In genomic region chr10:67297175-67297855, GRCm38 (mm10) we compare ENCODE assay signal across 18 mouse cellular contexts. TPM values are rescaled to one million over a fixed set of nuclear protein-coding genes. Genes with fewer than 3 reads are reported as not detected.
DNase-seq lines count a peak whose midpoint lies in the region; ATAC-seq and TF ChIP-seq lines count a peak whose summit lies in the region.
"Had no signal": no experiment of that assay in that cellular context is flagged by ENCODE, and none has a peak within 500 bp of the region (broad histone marks: within the 10 kb centered on the region; RNA-seq: fewer than 3 reads in every experiment).

No protein-coding gene starts in this region.

- H3K79me2 ChIP-seq in heart, adult 2 months (replicated peaks; ENCODE audit: control insufficient read depth, insufficient read depth, low read length) = no peaks in the 10 kb centered on the region
- peaks cover 35% of the 10 kb centered on the region for H3K79me2 ChIP-seq in CH12.LX (replicated peaks; ENCODE audit: control insufficient read depth, extremely low read depth, insufficient read depth, poor library complexity, severe bottlenecking)

- H3K4me2 ChIP-seq in CH12.LX (ENCODE audit: insufficient read depth, low read depth, poor library complexity, severe bottlenecking) = peak overlapping the region; percentile 58; the same call in 1 of the 2 replicates
- peak overlapping the region; percentile 47 for H3K4me2 ChIP-seq in liver, postnatal 0 days (ENCODE audit: low read depth, low read length)
- no peak overlapping the region for H3K4me2 ChIP-seq in forebrain, embryonic 13.5 days
- H3K4me2 ChIP-seq: embryonic facial prominence, embryonic 15.5 days; heart, embryonic 12.5 days; kidney, embryonic 15.5 days; lung, embryonic 15.5 days; neural tube, embryonic 13.5 days; stomach, embryonic 15.5 days had no signal

- no peak overlapping the region for H3K4me3 ChIP-seq in heart, adult 2 months
- peak overlapping the region; percentile 31 to 59 (median 56) for H3K4me3 ChIP-seq in CH12.LX (replicated peaks in 1 of 3; ENCODE audit: low read depth in 2 of 3, low read length in 2 of 3, poor library complexity in 1 of 3)
- peak overlapping the region; percentile 56 for H3K4me3 ChIP-seq in erythroblast, embryonic 14.5 days (replicated peaks)
- H3K4me3 ChIP-seq in liver, postnatal 0 days (ENCODE audit: low read depth, low read length) = peak overlapping the region; percentile 7; the same call in 1 of the 2 replicates
- H3K4me3 ChIP-seq in forebrain, embryonic 13.5 days = no peak overlapping the region
- H3K4me3 ChIP-seq: embryonic facial prominence, embryonic 15.5 days; heart, embryonic 12.5 days; kidney, embryonic 15.5 days; limb, embryonic 10.5 days; lung, embryonic 15.5 days; neural tube, embryonic 13.5 days; stomach, embryonic 15.5 days had no signal

- H3K9ac ChIP-seq in heart, adult 2 months (ENCODE audit: low read depth, low read length) = no peak overlapping the region
- peak overlapping the region; percentile 92 for H3K9ac ChIP-seq in CH12.LX (ENCODE audit: insufficient read depth, low read depth)
- H3K9ac ChIP-seq in liver, postnatal 0 days (replicated peaks) = no peak overlapping the region
- no peak overlapping the region for H3K9ac ChIP-seq in forebrain, embryonic 13.5 days
- H3K9ac ChIP-seq: embryonic facial prominence, embryonic 15.5 days; heart, embryonic 12.5 days; kidney, embryonic 15.5 days; lung, embryonic 15.5 days; neural tube, embryonic 13.5 days; stomach, embryonic 15.5 days had no signal

- peak; percentile 30; the same call in 1 of the 2 replicates for ATAC-seq in liver, postnatal 0 days
- no peak for ATAC-seq in forebrain, embryonic 13.5 days

- in situ Hi-C loops in CH12.LX (cut with MboI; ENCODE audit: low pct_ligation_motif_present, low pct_unique_long_range_greater_than_20kb, low sequenced_read_pairs) = no loop called here

- no peak for TF ChIP-seq EP300 in heart, adult 2 months (IDR thresholded peaks at IDR 0.05; ENCODE audit: insufficient read depth, low read depth, low read length)
- TF ChIP-seq EP300 in CH12.LX (IDR thresholded peaks at IDR 0.05; ENCODE audit: low read length) = no peak
- TF ChIP-seq EP300 in liver, postnatal 0 days (IDR thresholded peaks at IDR 0.05; ENCODE audit: low read depth) = no peak

- no peak for DNase-seq in heart, adult 2 months
- DNase-seq in heart, adult 11 months = no peak
- peak; percentile 86 for DNase-seq in CH12.LX (ENCODE audit: extremely low read depth)
- no peak for DNase-seq in liver, postnatal 0 days
- DNase-seq in cerebellum, postnatal 14 days = no peak
- no peak for DNase-seq in ovary, postnatal 10 days (ENCODE audit: low spot score)
- DNase-seq: adrenal gland, postnatal 36 days; gastrocnemius, postnatal 14 days; retina, postnatal 1 day had no signal

- no peaks in the 10 kb centered on the region for H3K27me3 ChIP-seq in heart, adult 2 months (ENCODE audit: control insufficient read depth, insufficient read depth, low read length)
- no peaks in the 10 kb centered on the region for H3K27me3 ChIP-seq in CH12.LX (replicated peaks)
- no peaks in the 10 kb centered on the region for H3K27me3 ChIP-seq in erythroblast, embryonic 14.5 days (ENCODE audit: control insufficient read depth)
- no peaks in the 10 kb centered on the region for H3K27me3 ChIP-seq in liver, postnatal 0 days (ENCODE audit: insufficient read depth, low read length)
- H3K27me3 ChIP-seq in forebrain, embryonic 13.5 days = no peaks in the 10 kb centered on the region
- H3K27me3 ChIP-seq: embryonic facial prominence, embryonic 15.5 days; heart, embryonic 12.5 days; kidney, embryonic 15.5 days; lung, embryonic 15.5 days; neural tube, embryonic 13.5 days; stomach, embryonic 15.5 days had no signal

- no peaks in the 10 kb centered on the region for H3K9me3 ChIP-seq in CH12.LX (replicated peaks; ENCODE audit: low read length)
- no peaks in the 10 kb centered on the region for H3K9me3 ChIP-seq in erythroblast, embryonic 14.5 days (ENCODE audit: control insufficient read depth, low read length)
- H3K9me3 ChIP-seq in liver, postnatal 0 days (ENCODE audit: low read length) = no peaks in the 10 kb centered on the region
- no peaks in the 10 kb centered on the region for H3K9me3 ChIP-seq in forebrain, embryonic 13.5 days (replicated peaks)
- H3K9me3 ChIP-seq: embryonic facial prominence, embryonic 15.5 days; heart, embryonic 12.5 days; kidney, embryonic 15.5 days; limb, embryonic 10.5 days; lung, embryonic 15.5 days; neural tube, embryonic 13.5 days; stomach, embryonic 15.5 days had no signal

- peaks cover 3% of the 10 kb centered on the region for H3K4me1 ChIP-seq in heart, adult 2 months (ENCODE audit: control insufficient read depth, insufficient read depth, low read length)
- peaks cover 10 to 52% of the 10 kb centered on the region in 2 experiments; a peak in 3 of 4 replicates for H3K4me1 ChIP-seq in CH12.LX (ENCODE audit: control insufficient read depth in 1 of 2, insufficient read depth in 2 of 2)
- peaks cover 48% of the 10 kb centered on the region for H3K4me1 ChIP-seq in erythroblast, embryonic 14.5 days (ENCODE audit: control insufficient read depth)
- H3K4me1 ChIP-seq in liver, postnatal 0 days (ENCODE audit: insufficient read depth) = 0 out of 2 replicates have a peak, but pooled peaks cover 3% of the 10 kb centered on the region
- H3K4me1 ChIP-seq in forebrain, embryonic 13.5 days = no peaks in the 10 kb centered on the region
- H3K4me1 ChIP-seq: embryonic facial prominence, embryonic 15.5 days; heart, embryonic 12.5 days; lung, embryonic 15.5 days; neural tube, embryonic 13.5 days; stomach, embryonic 15.5 days had no signal

- dilution Hi-C loops in CH12.LX (cut with MboI; ENCODE audit: extremely low pct_ligation_motif_present, extremely low pct_unique_long_range_greater_than_20kb, low sequenced_read_pairs) = no loop called here

- peak overlapping the region; percentile 33 for H3K27ac ChIP-seq in heart, adult 2 months
- peak overlapping the region; percentile 76 for H3K27ac ChIP-seq in CH12.LX (ENCODE audit: insufficient read depth, low read depth)
- H3K27ac ChIP-seq in liver, postnatal 0 days (ENCODE audit: low read depth) = no peak overlapping the region
- H3K27ac ChIP-seq in forebrain, embryonic 13.5 days = no peak overlapping the region
- H3K27ac ChIP-seq: embryonic facial prominence, embryonic 15.5 days; kidney, embryonic 15.5 days; limb, embryonic 10.5 days; lung, embryonic 15.5 days; neural tube, embryonic 13.5 days; stomach, embryonic 15.5 days had no signal

- no peak for TF ChIP-seq POLR2A in heart, adult 2 months (IDR thresholded peaks at IDR 0.05; ENCODE audit: insufficient read depth, low read depth, low read length)
- peak; percentile 50 for TF ChIP-seq POLR2A in CH12.LX (IDR thresholded peaks at IDR 0.05; ENCODE audit: low read depth, low read length)

- intact Hi-C loops in heart, adult 2 months (cut with DNase I) = no loop called here

- 72% methylated on average over 17 of the region's 17 CpGs for WGBS in heart, adult 2 months
- 69% methylated on average over 17 of the region's 17 CpGs for WGBS in liver, postnatal 0 days (ENCODE audit: insufficient replicate concordance)
- 92% methylated on average over 17 of the region's 17 CpGs for WGBS in forebrain, embryonic 13.5 days

- TF ChIP-seq CTCF in heart, adult 2 months (IDR thresholded peaks at IDR 0.05) = no peak
- TF ChIP-seq CTCF in CH12.LX (conservative IDR thresholded peaks at IDR 0.05 in 1 of 2, IDR thresholded peaks at IDR 0.05 in 1 of 2; ENCODE audit: low read depth in 2 of 2, low read length in 2 of 2) = no peak
- TF ChIP-seq CTCF in liver, postnatal 0 days (IDR thresholded peaks at IDR 0.05; ENCODE audit: low read depth) = no peak

- no peak for TF ChIP-seq RAD21 in CH12.LX (IDR thresholded peaks at IDR 0.05; ENCODE audit: low read depth, low read length)

- no peaks in the 10 kb centered on the region; the same call in 1 of the 2 replicates for H3K36me3 ChIP-seq in heart, adult 2 months (ENCODE audit: control insufficient read depth, insufficient read depth, low read length)
- peaks cover 5 to 12% of the 10 kb centered on the region in 2 experiments for H3K36me3 ChIP-seq in CH12.LX (replicated peaks in 1 of 2; ENCODE audit: control insufficient read depth in 1 of 2, insufficient read depth in 1 of 2, low read length in 1 of 2)
- no peaks in the 10 kb centered on the region for H3K36me3 ChIP-seq in erythroblast, embryonic 14.5 days (ENCODE audit: control insufficient read depth)
- H3K36me3 ChIP-seq in liver, postnatal 0 days (replicated peaks; ENCODE audit: insufficient read depth, low read length) = no peaks in the 10 kb centered on the region
- no peaks in the 10 kb centered on the region for H3K36me3 ChIP-seq in forebrain, embryonic 13.5 days (ENCODE audit: poor library complexity, severe bottlenecking)
- H3K36me3 ChIP-seq: embryonic facial prominence, embryonic 15.5 days; heart, embryonic 12.5 days; kidney, embryonic 15.5 days; limb, embryonic 10.5 days; lung, embryonic 15.5 days; neural tube, embryonic 13.5 days; stomach, embryonic 15.5 days had no signal

TF ChIP-seq in CH12.LX, 34 proteins besides CTCF, POLR2A, EP300 and RAD21 (continues in another document):
- TF ChIP-seq NELFE (IDR thresholded peaks at IDR 0.05; ENCODE audit: low read depth, low read length) (peak; percentile 42; the same call in 1 of the 2 replicates), USF1 (IDR thresholded peaks at IDR 0.05; ENCODE audit: low read depth, low read length) (peak; percentile 93), ZC3H11A (IDR thresholded peaks at IDR 0.05; ENCODE audit: low read depth, low read length) (no peak), MAX (IDR thresholded peaks at IDR 0.05; ENCODE audit: low read length) (peak; percentile 91), KAT2A (IDR thresholded peaks at IDR 0.05; ENCODE audit: insufficient replicate concordance, low read length) (no peak), USF2 (conservative IDR thresholded peaks at IDR 0.05; ENCODE audit: low read depth, low read length) (peak; percentile 96), MYC (IDR thresholded peaks at IDR 0.05; ENCODE audit: low read depth, low read length) (peak; percentile 89), POLR2AphosphoS2 (IDR thresholded peaks at IDR 0.05; ENCODE audit: low read depth, low read length) (0 out of 2 replicates have a peak, but pooled peaks have one; percentile 45), CHD1 (IDR thresholded peaks at IDR 0.05; ENCODE audit: low read depth, low read length) (0 out of 2 replicates have a peak, but pooled peaks have one; percentile 61), ZMIZ1 (IDR thresholded peaks at IDR 0.05; ENCODE audit: low read depth, low read length) (no peak), ETS1 (conservative IDR thresholded peaks at IDR 0.05; ENCODE audit: low read depth, low read length) (0 out of 2 replicates have a peak, but pooled peaks have one; percentile 38)

RNA-seq across cellular contexts. Expression of gene Nrbf2, which starts 12.2 kb away (rescaled TPM):
- 1 to 10 TPM; 5.4 to 8.7 TPM for total RNA-seq in heart, adult 2 months (2021)
- 3.7 and 6.1 TPM in 2 replicates for polyA plus RNA-seq in heart, adult 2 months (2012; rRNA removed)
- total RNA-seq in CH12.LX (2012; rRNA removed) = 17.8 and 18.8 TPM in 2 replicates
- total RNA-seq in CH12.LX (2014; rRNA removed) = 16.6 and 16.9 TPM in 2 replicates
- polyA plus RNA-seq in CH12.LX (2012; ENCODE audit: insufficient read length, low read depth) = 28.9 and 33.0 TPM in 2 replicates
- 2.2 and 2.3 TPM in 2 replicates for polyA plus RNA-seq in erythroblast, embryonic 14.5 days (2012)
- polyA plus RNA-seq in liver, postnatal 0 days (2015; fragmentation: Nextera tagmentation; extraction: Ambion mirVana) = 17.5 and 20.2 TPM in 2 replicates
- 39.8 and 41.0 TPM in 2 replicates for polyA plus RNA-seq in forebrain, embryonic 13.5 days (2015; fragmentation: Nextera tagmentation; extraction: Ambion mirVana)

Comparison
In these comparisons a context has a peak if more than half of its experiments do, and no peak if none do; other contexts are left out.
1. H3K27ac ChIP-seq: peak in heart, adult 2 months (single experiment) and CH12.LX (single experiment); none in liver, postnatal 0 days (single experiment) and forebrain, embryonic 13.5 days (single experiment).
2. H3K4me3 ChIP-seq: peak in CH12.LX (3 of 3), erythroblast, embryonic 14.5 days (single experiment) and liver, postnatal 0 days (single experiment); none in heart, adult 2 months (single experiment) and forebrain, embryonic 13.5 days (single experiment).